Mouse (Mus musculus): ENCODE results near the gene Nemf. TPM values are rescaled to one million over a fixed set of nuclear protein-coding genes. Genes with fewer than 3 reads are reported as not detected.
A peak's percentile ranks its signal among the peaks of the same experiment; 100 is the strongest.

The Nemf gene
- polyA plus RNA-seq, 1 experiment from 2014 or later: 84.7 TPM

DNA sequence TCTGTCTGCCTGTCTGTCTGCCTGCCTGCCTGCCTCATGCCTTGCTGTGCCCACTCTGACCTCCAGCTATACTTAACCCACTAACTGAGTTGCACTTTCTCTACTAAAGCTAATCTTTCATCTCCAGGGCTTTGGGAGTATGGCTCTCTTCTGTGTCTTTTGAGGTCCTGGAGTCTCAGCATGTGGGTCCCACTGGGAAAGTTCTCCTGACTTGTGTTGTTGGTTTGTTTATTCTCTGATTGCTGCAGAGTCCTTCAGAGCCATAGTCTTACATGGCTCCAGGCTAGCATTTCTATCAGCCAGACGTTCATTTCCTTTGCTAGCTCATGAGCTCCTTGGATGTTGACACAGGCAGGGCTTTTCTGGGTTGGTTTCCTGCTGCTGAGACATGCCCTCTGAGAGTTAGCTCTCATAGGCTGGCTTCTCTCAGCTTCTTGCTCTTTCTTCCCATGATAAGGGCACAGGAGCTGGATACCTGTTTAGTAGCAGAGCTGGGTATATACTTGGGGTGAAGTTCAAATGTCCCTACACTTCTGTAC, 77.0 kb downstream of the Nemf start:
- H3K4me3 ChIP-seq: no peak overlapping the region
- H3K9me3 ChIP-seq: no peaks in the 10 kb centered on the region
- WGBS: 32% methylated on average over 1 of the region's 1 CpGs
- ATAC-seq (ENCODE audit: insufficient number of reproducible peaks, low FRiP score, low TSS enrichment, low read depth): no peak
- H3K27me3 ChIP-seq: no peaks in the 10 kb centered on the region
- H3K4me2 ChIP-seq: no peak overlapping the region
- no peaks in the 10 kb centered on the region for H3K36me3 ChIP-seq
- peak overlapping the region; percentile 5; the same call in 1 of the 2 replicates for H3K27ac ChIP-seq
- no peak overlapping the region for H3K9ac ChIP-seq
- no peaks in the 10 kb centered on the region for H3K4me1 ChIP-seq

DNA sequence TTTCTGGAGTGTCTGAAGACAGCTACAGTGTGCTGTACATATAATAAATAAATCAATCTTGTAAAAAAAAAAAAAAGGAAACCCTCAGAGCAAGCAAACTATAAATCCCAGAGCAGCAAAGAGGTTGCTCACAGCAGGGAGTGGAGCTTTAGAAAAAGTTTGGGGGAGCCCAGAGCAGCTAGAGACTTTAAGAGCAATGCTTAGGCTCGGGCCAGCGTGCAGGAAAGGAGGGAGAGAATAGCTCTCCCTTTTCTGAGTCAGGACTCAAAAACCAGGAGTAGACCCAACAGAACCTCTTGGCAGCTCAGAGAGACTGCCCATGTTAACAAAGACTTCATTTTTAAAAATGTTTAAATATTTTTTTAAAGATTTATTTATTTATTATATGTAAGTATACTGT, 88.0 kb downstream of the Nemf start:
- Histone ChIP-seq H3K4me2 (no peak overlapping the region), H3K4me3 (no peak overlapping the region), H3K27me3 (no peaks in the 10 kb centered on the region), H3K9me3 (no peaks in the 10 kb centered on the region), H3K36me3 (no peaks in the 10 kb centered on the region), H3K4me1 (no peaks in the 10 kb centered on the region), H3K9ac (no peak overlapping the region), H3K27ac (no peak overlapping the region)
- 68% methylated on average over 2 of the region's 2 CpGs for WGBS
- ATAC-seq (ENCODE audit: insufficient number of reproducible peaks, low FRiP score, low TSS enrichment, low read depth): no peak

DNA sequence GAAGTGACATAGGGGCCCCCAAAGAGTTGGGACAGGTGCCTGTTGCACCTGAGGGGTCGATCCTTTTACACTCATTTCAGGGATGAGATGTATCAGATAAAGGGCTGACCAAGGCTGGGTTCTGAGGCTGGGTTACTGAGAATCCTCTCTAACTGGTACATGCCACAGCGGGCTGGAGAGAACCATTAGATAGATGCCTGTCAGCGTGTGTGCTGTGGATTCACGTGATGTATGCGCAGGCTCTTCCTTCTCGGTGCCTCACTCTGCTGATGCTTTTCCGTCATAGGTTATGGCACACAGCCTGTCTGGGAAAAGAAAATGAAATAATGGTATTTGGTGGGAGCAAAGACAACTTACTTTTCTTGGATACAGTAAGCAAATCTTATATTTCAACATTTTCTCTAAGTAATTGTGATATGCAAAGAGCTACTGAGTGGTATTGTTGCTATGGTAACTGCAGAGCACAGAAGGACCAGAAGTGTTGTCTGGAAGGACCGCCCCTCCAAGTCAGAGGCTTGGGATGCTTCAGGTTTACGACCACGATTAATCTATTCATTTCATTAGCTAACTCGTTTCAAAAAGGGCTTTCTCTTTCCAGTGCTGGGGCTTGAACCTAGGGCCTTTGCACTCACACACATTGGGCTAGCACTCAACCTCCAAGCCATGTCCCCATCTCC, 88.9 kb downstream of the Nemf start:
- WGBS: 79% methylated on average over 11 of the region's 11 CpGs
- Histone ChIP-seq H3K9ac (no peak overlapping the region), H3K27me3 (no peaks in the 10 kb centered on the region), H3K36me3 (no peaks in the 10 kb centered on the region), H3K4me1 (no peaks in the 10 kb centered on the region), H3K4me3 (no peak overlapping the region), H3K4me2 (no peak overlapping the region), H3K27ac (no peak overlapping the region), H3K9me3 (no peaks in the 10 kb centered on the region)
- ATAC-seq (ENCODE audit: insufficient number of reproducible peaks, low FRiP score, low TSS enrichment, low read depth): no peak

DNA sequence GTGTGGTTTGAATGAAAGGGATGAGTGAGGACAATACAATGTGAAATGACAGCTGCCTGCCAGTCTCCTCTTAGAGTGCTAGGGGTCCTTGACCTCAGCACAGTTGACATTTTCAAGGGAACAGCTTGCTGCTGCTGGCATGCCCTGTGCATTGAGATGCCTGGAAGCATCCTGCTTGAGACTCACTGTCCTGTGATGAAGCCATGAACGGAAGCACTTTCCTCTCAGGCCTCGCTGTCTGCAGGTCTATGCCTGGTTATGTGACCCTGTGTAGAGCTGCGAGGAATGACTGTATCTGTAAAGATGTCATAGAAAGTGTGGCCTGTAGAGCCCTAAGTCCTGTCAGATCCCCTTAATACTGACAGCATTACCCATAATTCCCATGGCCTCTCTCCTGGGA, 91.9 kb downstream of the Nemf start:
- no peaks in the 10 kb centered on the region for H3K36me3 ChIP-seq
- no peak overlapping the region for H3K4me3 ChIP-seq
- no peak overlapping the region for H3K4me2 ChIP-seq
- H3K27ac ChIP-seq: no peak overlapping the region
- H3K9ac ChIP-seq: no peak overlapping the region
- no peaks in the 10 kb centered on the region for H3K4me1 ChIP-seq
- no peaks in the 10 kb centered on the region for H3K9me3 ChIP-seq
- ATAC-seq (ENCODE audit: insufficient number of reproducible peaks, low FRiP score, low TSS enrichment, low read depth): no peak
- 80% methylated on average over 3 of the region's 3 CpGs for WGBS
- no peaks in the 10 kb centered on the region for H3K27me3 ChIP-seq

DNA sequence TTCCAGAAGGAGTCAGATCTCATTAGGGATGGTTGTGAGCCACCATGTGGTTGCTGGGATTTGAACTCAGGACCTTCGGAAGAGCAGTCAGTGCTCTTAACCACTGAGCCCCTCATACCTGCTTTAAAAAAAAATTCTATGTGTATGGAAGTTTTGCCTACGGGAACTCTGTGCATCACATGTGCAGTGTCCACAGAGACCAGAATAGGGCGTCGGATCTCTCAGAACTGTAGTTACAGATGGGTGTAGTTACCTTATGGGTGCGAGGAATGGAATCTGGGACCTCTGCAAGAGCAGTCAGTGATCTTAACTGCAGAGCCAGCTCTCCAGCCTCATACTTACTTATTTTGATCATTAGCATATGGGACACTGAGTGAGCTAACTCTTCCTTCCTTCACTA, 94.7 kb downstream of the Nemf start:
- no peaks in the 10 kb centered on the region for H3K27me3 ChIP-seq
- H3K9me3 ChIP-seq: no peaks in the 10 kb centered on the region
- H3K27ac ChIP-seq: no peak overlapping the region
- H3K36me3 ChIP-seq: no peaks in the 10 kb centered on the region
- H3K9ac ChIP-seq: no peak overlapping the region
- H3K4me3 ChIP-seq: no peak overlapping the region
- no peaks in the 10 kb centered on the region for H3K4me1 ChIP-seq
- H3K4me2 ChIP-seq: no peak overlapping the region
- WGBS: 86% methylated on average over 5 of the region's 5 CpGs
- ATAC-seq (ENCODE audit: insufficient number of reproducible peaks, low FRiP score, low TSS enrichment, low read depth): no peak

Small RNA genes within 50 kb of the gene (microRNA-seq; reads per million reads assigned to microRNA genes)
- not detected for gene Gm47299
- not detected for gene Gm47305

Other genes starting within 250 kb of the Nemf start
- 1,239 and 1,758 TPM in 2 replicates for gene Rps29, start 198.0 kb downstream of the Nemf start, polyA plus RNA-seq (2015; fragmentation: Nextera tagmentation; extraction: Ambion mirVana)
- gene Lrr1, start 188.4 kb downstream of the Nemf start, polyA plus RNA-seq (2015; fragmentation: Nextera tagmentation; extraction: Ambion mirVana): 19.5 and 21.3 TPM in 2 replicates
- 551 and 592 TPM in 2 replicates for gene Rpl36al, start 173.1 kb downstream of the Nemf start, polyA plus RNA-seq (2015; fragmentation: Nextera tagmentation; extraction: Ambion mirVana)
- 63.4 and 65.2 TPM in 2 replicates for gene Mgat2, start 173.0 kb downstream of the Nemf start, polyA plus RNA-seq (2015; fragmentation: Nextera tagmentation; extraction: Ambion mirVana)
- 28.2 and 30.7 TPM in 2 replicates for gene Gm49383, start 160.1 kb downstream of the Nemf start, polyA plus RNA-seq (2015; fragmentation: Nextera tagmentation; extraction: Ambion mirVana)
- 8.2 and 8.8 TPM in 2 replicates for gene Dnaaf2, start 158.7 kb downstream of the Nemf start, polyA plus RNA-seq (2015; fragmentation: Nextera tagmentation; extraction: Ambion mirVana)
- 24.2 and 24.4 TPM in 2 replicates for gene Gm49384, start 152.9 kb downstream of the Nemf start, polyA plus RNA-seq (2015; fragmentation: Nextera tagmentation; extraction: Ambion mirVana)
- 23.1 and 24.0 TPM in 2 replicates for gene Pole2, start 129.0 kb downstream of the Nemf start, polyA plus RNA-seq (2015; fragmentation: Nextera tagmentation; extraction: Ambion mirVana)
- 7.6 and 10.6 TPM in 2 replicates for gene Klhdc1, start 116.0 kb downstream of the Nemf start, polyA plus RNA-seq (2015; fragmentation: Nextera tagmentation; extraction: Ambion mirVana)
- 105 and 111 TPM in 2 replicates for gene Klhdc2, start 60.5 kb downstream of the Nemf start, polyA plus RNA-seq (2015; fragmentation: Nextera tagmentation; extraction: Ambion mirVana)
- gene Arf6, start 15.0 kb upstream of the Nemf start, polyA plus RNA-seq (2015; fragmentation: Nextera tagmentation; extraction: Ambion mirVana): 59.8 and 73.7 TPM in 2 replicates
- 1.8 and 2.4 TPM in 2 replicates for gene Gm9887, start 15.3 kb upstream of the Nemf start, polyA plus RNA-seq (2015; fragmentation: Nextera tagmentation; extraction: Ambion mirVana)
- 29.4 TPM in 2 replicates for gene Vcpkmt, start 225.9 kb upstream of the Nemf start, polyA plus RNA-seq (2015; fragmentation: Nextera tagmentation; extraction: Ambion mirVana)

Measured in limb, embryonic 15.5 days (tissue).